In genomic region chr9:111534744-111535423, GRCm38 (mm10) we compare ENCODE assay signal across 14 mouse cellular contexts.
A peak's percentile ranks its signal among the peaks of the same experiment; 100 is the strongest.
DNase-seq lines count a peak whose midpoint lies in the region; ATAC-seq lines count a peak whose summit lies in the region.
"Had no signal": no experiment of that assay in that cellular context is flagged by ENCODE, and none has a peak within 500 bp of the region (broad histone marks: within the 10 kb centered on the region; RNA-seq: fewer than 3 reads in every experiment).

No protein-coding gene starts in this region.

- H3K9ac ChIP-seq in neural tube, embryonic 11.5 days (ENCODE audit: low read length), result no peak overlapping the region
- no peak overlapping the region for H3K9ac ChIP-seq in liver, embryonic 13.5 days
- H3K9ac ChIP-seq in stomach, embryonic 16.5 days (ENCODE audit: low read length), result no peak overlapping the region
- H3K9ac ChIP-seq: hindbrain, embryonic 14.5 days had no signal

- no peaks in the 10 kb centered on the region for H3K27me3 ChIP-seq in neural tube, embryonic 11.5 days (ENCODE audit: control insufficient read depth, insufficient read depth, low read length)
- H3K27me3 ChIP-seq in liver, embryonic 13.5 days, result no peaks in the 10 kb centered on the region
- H3K27me3 ChIP-seq in stomach, embryonic 16.5 days (ENCODE audit: control insufficient read depth, insufficient read depth, low read length), result no peaks in the 10 kb centered on the region

- H3K36me3 ChIP-seq in neural tube, embryonic 11.5 days (ENCODE audit: control insufficient read depth, insufficient read depth, low read length), result no peaks in the 10 kb centered on the region
- no peaks in the 10 kb centered on the region for H3K36me3 ChIP-seq in liver, embryonic 13.5 days
- no peaks in the 10 kb centered on the region for H3K36me3 ChIP-seq in stomach, embryonic 16.5 days (ENCODE audit: control insufficient read depth, insufficient read depth, low read length)

- ATAC-seq in neural tube, embryonic 11.5 days (ENCODE audit: insufficient read depth, low FRiP score, low TSS enrichment), result 0 out of 2 replicates have a peak, but pooled peaks have one; percentile 35
- ATAC-seq in liver, embryonic 13.5 days (ENCODE audit: low read depth), result peak; percentile 93
- ATAC-seq in stomach, embryonic 16.5 days (ENCODE audit: insufficient read depth, low FRiP score), result peak; percentile 63; the same call in 1 of the 2 replicates
- ATAC-seq: lung, postnatal 0 days had no signal

- no peak for DNase-seq in neural tube, embryonic 11.5 days (ENCODE audit: low spot score)
- no peak for DNase-seq in neural tube, embryonic 10.5 days (ENCODE audit: extremely low spot score, low spot score)
- DNase-seq in embryo, embryonic 10.5 days (ENCODE audit: low spot score), result peak; percentile 37
- peak; percentile 47 for DNase-seq in liver, embryonic 13.5 days
- no peak for DNase-seq in cerebellum, postnatal 10 days
- DNase-seq in thymus, postnatal 0 days (ENCODE audit: low spot score), result no peak
- no peak for DNase-seq in spleen, postnatal 14 days (ENCODE audit: low spot score in 2 of 2)
- DNase-seq: cerebellum, adult 18-20 months; left cerebral cortex, postnatal 4 days; thymus, adult 2 months had no signal

- no peaks in the 10 kb centered on the region for H3K4me1 ChIP-seq in neural tube, embryonic 11.5 days (ENCODE audit: control insufficient read depth, insufficient read depth, low read length)
- peaks cover 15% of the 10 kb centered on the region for H3K4me1 ChIP-seq in liver, embryonic 13.5 days (replicated peaks)
- H3K4me1 ChIP-seq in stomach, embryonic 16.5 days (ENCODE audit: control insufficient read depth, insufficient read depth, low read length), result peaks cover 5% of the 10 kb centered on the region

- H3K9me3 ChIP-seq in neural tube, embryonic 11.5 days (ENCODE audit: control insufficient read depth, low read length), result no peaks in the 10 kb centered on the region
- H3K9me3 ChIP-seq in liver, embryonic 13.5 days (replicated peaks), result no peaks in the 10 kb centered on the region
- H3K9me3 ChIP-seq in stomach, embryonic 16.5 days (replicated peaks; ENCODE audit: control insufficient read depth, low read length), result no peaks in the 10 kb centered on the region

- no peak overlapping the region for H3K27ac ChIP-seq in neural tube, embryonic 11.5 days (ENCODE audit: low read depth, low read length)
- no peak overlapping the region for H3K27ac ChIP-seq in liver, embryonic 13.5 days
- peak overlapping the region; percentile 75 for H3K27ac ChIP-seq in stomach, embryonic 16.5 days (ENCODE audit: low read length)
- H3K27ac ChIP-seq: hindbrain, embryonic 14.5 days had no signal

- H3K4me2 ChIP-seq in neural tube, embryonic 11.5 days (ENCODE audit: low read depth), result no peak overlapping the region
- H3K4me2 ChIP-seq in liver, embryonic 13.5 days, result no peak overlapping the region
- no peak overlapping the region for H3K4me2 ChIP-seq in stomach, embryonic 16.5 days (ENCODE audit: low read depth, low read length)
- H3K4me2 ChIP-seq: hindbrain, embryonic 14.5 days; midbrain, embryonic 11.5 days had no signal

- H3K4me3 ChIP-seq in neural tube, embryonic 11.5 days (ENCODE audit: low read depth, low read length), result no peak overlapping the region
- H3K4me3 ChIP-seq in liver, embryonic 13.5 days (replicated peaks), result no peak overlapping the region
- H3K4me3 ChIP-seq in stomach, embryonic 16.5 days (replicated peaks; ENCODE audit: low read length), result no peak overlapping the region

- 46% methylated on average over 7 of the region's 7 CpGs for WGBS in neural tube, embryonic 11.5 days
- 24% methylated on average over 7 of the region's 7 CpGs for WGBS in liver, embryonic 13.5 days (ENCODE audit: insufficient replicate concordance)
- WGBS in stomach, embryonic 16.5 days, result 10% methylated on average over 7 of the region's 7 CpGs

Comparison
In these comparisons a context has a peak if more than half of its experiments do, and no peak if none do; other contexts are left out.
1. ATAC-seq: peak in every context shown above with its lines; median percentile 93 in liver, embryonic 13.5 days; 63 in stomach, embryonic 16.5 days; 35 in neural tube, embryonic 11.5 days.
2. DNase-seq: peak in embryo, embryonic 10.5 days (single experiment) and liver, embryonic 13.5 days (single experiment); none in neural tube, embryonic 11.5 days (single experiment), neural tube, embryonic 10.5 days (single experiment), cerebellum, postnatal 10 days (0 of 2), thymus, postnatal 0 days (single experiment) and spleen, postnatal 14 days (0 of 2).